Mouse (Mus musculus) macrophage (primary cell): ENCODE data around the gene Zbtb26. TPM values are rescaled to one million over a fixed set of nuclear protein-coding genes. Genes with fewer than 3 reads are reported as not detected.

Experiments
- H3K27ac ChIP-seq: fragments of 350-480 bp; formaldehyde crosslinking; 2 replicates; pipeline ENCODE4 v1.9.0; 2021
- H3K36me3 ChIP-seq: fragments of 350-480 bp; formaldehyde crosslinking; 2 replicates; pipeline ENCODE4 v1.9.0; 2021; ENCODE audit errors: inconsistent target
- H3K4me3 ChIP-seq: fragments of 350-480 bp; formaldehyde crosslinking; 2 replicates; pipeline ENCODE4 v1.9.0; 2021; ENCODE audit errors: inconsistent target
- H3K79me2 ChIP-seq: fragments of 350-480 bp; formaldehyde crosslinking; 2 replicates; pipeline ENCODE4 v1.9.0; 2021; ENCODE audit errors: inconsistent target
- WGBS: methylation state at CpG from one replicate; pipeline ENCODE4 v1.1.7; 2026; ENCODE audit warnings: inconsistent platforms; ENCODE audit not compliant: missing documents; 5-methylcytosine and 5-hydroxymethylcytosine counted together
- polyA plus RNA-seq: library from polyadenylated mRNA; stranded (reverse); fragments of 250-400 nt; gene quantifications from 3 replicates; pipeline ENCODE4 v1.2.4, GENCODE M21; 2018; ENCODE audit warnings: inconsistent platforms
- total RNA-seq, 78 experiments: library from RNA; depleted of rRNA; stranded (reverse); fragments of 250-400 nt; gene quantifications; 1 replicate in 9 of 78; 2 replicates in 24 of 78; 3 replicates in 43 of 78; 4 replicates in 2 of 78; pipeline ENCODE4 v1.2.4; 2018; ENCODE audit warnings: inconsistent platforms in 56 of 78

Gene Zbtb26
- 10 to 100 TPM in 24 of 26 experiments, 1 to 10 TPM in 2; 8.2 to 52.7 (median 28.9) TPM for total RNA-seq (2018; cell fraction: chromatin; rRNA removed)
- 1 to 10 TPM; 1.0 to 4.8 (median 2.5) TPM for total RNA-seq (2018; cell fraction: cytosol; rRNA removed)
- total RNA-seq (2018; cell fraction: nucleus; rRNA removed): 10 to 100 TPM in 23 of 26 experiments, 1 to 10 TPM in 3; 6.7 to 61.7 (median 27.2) TPM
- polyA plus RNA-seq: 1.8 to 3.8 TPM (median 2.1 TPM) in 3 replicates

- WGBS: under 1% methylated on average over 47 of the region's 51 CpGs
Measured at GRCm38 (mm10) chr2:37442611-37443591, at the start of gene Zbtb26, which contains the start of the genes Zbtb6 and Rabgap1. Gene Zbtb26, minus strand, starts transcription at chr2:37443135. Gene Zbtb6, minus strand, starts transcription at chr2:37443171. Gene Rabgap1, plus strand, starts transcription at chr2:37443279.

DNA sequence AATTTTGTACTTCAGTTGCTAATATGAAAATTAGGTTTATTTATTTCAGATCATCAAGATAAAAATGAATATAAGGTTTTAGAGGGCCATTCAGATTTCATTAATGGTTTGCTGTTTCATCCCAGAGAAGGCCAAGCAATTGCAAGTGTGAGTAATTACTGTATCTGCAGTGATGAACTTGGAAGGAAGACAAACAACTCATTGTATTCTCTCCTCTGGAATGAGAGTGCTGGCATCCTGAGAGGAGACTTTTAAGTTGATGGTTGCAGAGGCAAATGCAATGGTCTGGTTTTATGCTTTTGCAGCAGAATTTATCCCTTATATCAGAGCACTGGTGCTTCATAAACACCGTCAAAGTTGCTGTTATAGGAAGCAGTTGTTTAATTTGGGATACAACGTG, 46.0 kb upstream of the Zbtb26 start:
- WGBS: 100% methylated on average over 2 of the region's 2 CpGs
- no peak overlapping the region for H3K4me3 ChIP-seq
- no peak overlapping the region for H3K27ac ChIP-seq
- H3K79me2 ChIP-seq: no peaks in the 10 kb centered on the region
- H3K36me3 ChIP-seq: peaks cover 48% of the 10 kb centered on the region

More at GRCm38 (mm10) chr2:37442611-37443591, at the start of gene Zbtb26, which contains the start of the genes Zbtb6 and Rabgap1:
- H3K79me2 ChIP-seq: peaks cover 84% of the 10 kb centered on the region
- peak within 1 kb of the TSS; percentile 60 for H3K27ac ChIP-seq
- H3K36me3 ChIP-seq: no peaks in the 10 kb centered on the region
- H3K4me3 ChIP-seq: peak within 1 kb of the TSS; percentile 96

DNA sequence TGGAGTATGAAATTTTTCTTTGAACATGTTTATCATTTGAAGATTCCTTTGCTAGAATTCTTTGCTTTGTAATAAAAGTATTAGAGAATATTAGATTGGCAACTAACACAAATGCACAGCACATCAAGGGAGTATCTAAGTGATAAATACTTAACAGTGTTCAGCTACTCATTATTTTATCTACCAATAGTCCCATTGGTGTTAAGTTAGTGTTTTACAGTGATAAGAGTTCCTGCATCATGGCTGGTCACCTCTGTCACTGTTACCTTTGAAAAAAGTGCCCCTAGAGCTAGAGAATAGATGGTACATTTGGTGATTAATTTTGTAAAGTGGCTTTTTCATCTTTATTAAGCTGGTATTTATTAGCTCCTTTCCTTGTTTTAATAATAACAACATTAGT, 43.5 kb upstream of the Zbtb26 start:
- no peak overlapping the region for H3K4me3 ChIP-seq
- H3K27ac ChIP-seq: no peak overlapping the region
- H3K79me2 ChIP-seq: no peaks in the 10 kb centered on the region
- H3K36me3 ChIP-seq: peaks cover 34% of the 10 kb centered on the region

GRCm38 (mm10) chr2:37485370-37485769, 42.4 kb upstream of the Zbtb26 start:
- Histone ChIP-seq H3K79me2 (no peaks in the 10 kb centered on the region), H3K27ac (no peak overlapping the region), H3K4me3 (no peak overlapping the region), H3K36me3 (peaks cover 23% of the 10 kb centered on the region)
- WGBS: 92% methylated on average over 1 of the region's 1 CpGs

DNA sequence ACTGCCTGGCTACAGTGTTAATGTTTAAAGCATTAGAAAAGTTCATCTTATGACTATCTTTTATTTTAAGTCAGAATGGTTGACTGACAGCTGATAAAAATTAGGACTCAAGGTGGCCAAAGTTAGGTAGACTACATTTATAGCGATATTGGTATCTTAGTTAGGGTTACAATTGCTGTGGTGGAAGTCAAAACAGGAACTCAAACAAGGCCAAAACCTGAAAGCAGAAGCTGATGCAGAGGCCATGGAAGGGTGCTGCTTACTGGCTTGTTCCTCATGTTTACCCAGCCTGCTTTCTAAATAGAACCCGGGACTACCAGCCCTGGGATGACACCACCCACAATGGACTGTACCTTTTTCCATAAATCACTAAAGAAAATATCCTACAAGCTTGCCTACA, 41.2 kb upstream of the Zbtb26 start:
- WGBS: 69% methylated on average over 2 of the region's 2 CpGs
- H3K36me3 ChIP-seq: peaks cover 22% of the 10 kb centered on the region
- no peaks in the 10 kb centered on the region for H3K79me2 ChIP-seq

DNA sequence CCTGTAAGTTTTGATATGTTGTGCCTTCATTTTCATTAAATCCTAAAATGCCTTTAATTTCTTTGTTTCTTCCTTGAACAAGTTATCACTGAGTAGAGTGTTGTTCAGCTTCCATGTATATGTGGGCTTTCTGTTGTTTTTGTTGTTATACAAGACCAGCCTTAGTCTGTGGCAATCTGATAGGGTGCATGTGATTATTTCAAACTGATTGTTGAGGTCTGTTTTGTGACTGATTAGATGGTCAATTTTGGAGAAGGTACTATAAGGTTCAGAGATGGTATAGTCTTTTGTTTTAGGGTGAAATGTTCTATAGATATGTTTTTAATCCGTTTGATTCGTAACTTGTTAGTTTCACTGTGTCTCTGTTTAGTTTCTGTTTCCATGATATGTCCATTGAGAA, 37.1 kb upstream of the Zbtb26 start:
- Histone ChIP-seq H3K79me2 (no peaks in the 10 kb centered on the region), H3K4me3 (no peak overlapping the region), H3K36me3 (peaks cover 40% of the 10 kb centered on the region), H3K27ac (no peak overlapping the region)
- 91% methylated on average over 2 of the region's 2 CpGs for WGBS

More for the DNA sequence above, 41.2 kb upstream of the Zbtb26 start:
- Histone ChIP-seq H3K27ac (no peak overlapping the region), H3K4me3 (no peak overlapping the region)

DNA sequence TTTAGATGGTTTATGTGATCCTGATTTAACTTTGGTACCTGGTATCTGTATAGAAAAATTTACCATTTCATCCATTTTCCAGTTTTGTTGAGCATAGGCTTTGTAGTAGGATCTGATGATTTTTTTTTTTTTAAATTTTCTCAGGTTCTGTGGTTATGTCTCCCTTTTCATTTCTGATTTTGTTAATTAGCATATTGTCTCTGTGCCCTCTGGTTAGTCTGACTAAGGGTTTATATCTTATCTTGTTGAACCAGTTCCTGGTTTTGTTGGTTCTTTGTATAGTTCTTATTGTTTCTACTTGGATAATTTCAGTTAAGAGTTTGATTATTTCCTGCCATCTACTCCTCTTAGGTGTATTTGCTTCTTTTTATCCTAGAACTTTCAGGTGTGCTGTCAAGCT, 36.6 kb upstream of the Zbtb26 start:
- Histone ChIP-seq H3K79me2 (no peaks in the 10 kb centered on the region), H3K27ac (no peak overlapping the region), H3K36me3 (peaks cover 43% of the 10 kb centered on the region), H3K4me3 (no peak overlapping the region)

- H3K36me3 ChIP-seq: peaks cover 13% of the 10 kb centered on the region
- 90% methylated on average over 4 of the region's 4 CpGs for WGBS
- no peak overlapping the region for H3K27ac ChIP-seq
- no peak overlapping the region for H3K4me3 ChIP-seq
- H3K79me2 ChIP-seq: peaks cover 68% of the 10 kb centered on the region
Measured at GRCm38 (mm10) chr2:37466266-37466665, 23.3 kb upstream of the Zbtb26 start.

DNA sequence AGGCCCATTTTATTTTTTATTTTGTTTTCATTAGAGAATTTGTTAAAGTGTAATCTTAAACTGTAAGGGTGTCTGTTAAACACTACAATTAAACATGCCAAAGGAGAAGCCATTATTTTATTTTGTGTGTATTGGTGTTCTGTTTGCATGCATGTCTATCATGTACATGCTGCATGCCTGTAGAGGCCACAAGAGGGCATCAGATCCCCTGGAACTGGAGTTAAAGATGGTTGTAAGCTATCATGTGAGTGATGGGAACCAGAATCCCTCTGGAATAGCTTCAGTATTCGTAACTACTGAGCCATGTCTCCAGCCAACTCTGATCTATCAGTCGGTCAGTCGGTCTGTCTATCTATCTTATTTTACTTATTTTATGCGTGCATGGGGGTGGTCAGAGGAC, 17.8 kb upstream of the Zbtb26 start:
- Histone ChIP-seq H3K4me3 (no peak overlapping the region), H3K27ac (no peak overlapping the region), H3K36me3 (no peaks in the 10 kb centered on the region), H3K79me2 (peaks cover 99% of the 10 kb centered on the region)
- WGBS: 84% methylated on average over 4 of the region's 4 CpGs

DNA sequence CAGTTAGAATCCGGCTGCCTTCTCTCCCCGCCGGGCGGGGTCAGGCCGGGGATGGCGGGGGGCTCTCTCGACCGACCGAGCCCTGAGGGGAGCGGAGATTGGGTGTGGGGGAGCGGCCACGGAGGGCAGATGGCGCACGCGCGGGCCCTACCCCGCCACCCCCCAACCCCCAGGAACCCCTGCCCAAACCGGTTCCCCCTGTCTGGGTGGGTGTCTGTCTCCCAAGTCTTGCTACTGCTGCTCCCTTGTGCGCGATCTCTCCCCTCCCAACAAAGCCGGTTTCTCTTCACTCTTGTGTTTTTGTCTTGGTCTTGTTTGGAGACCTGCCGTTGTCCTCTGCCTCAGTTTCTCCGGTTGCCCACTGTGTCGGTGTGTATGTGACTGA, 9.4 kb upstream of the Zbtb26 start:
- H3K27ac ChIP-seq: peak overlapping the region; percentile 24; the same call in 1 of the 2 replicates
- WGBS: 0% methylated on average over 16 of the region's 24 CpGs
- peaks cover 89% of the 10 kb centered on the region for H3K79me2 ChIP-seq
- H3K36me3 ChIP-seq: no peaks in the 10 kb centered on the region
- H3K4me3 ChIP-seq: peak overlapping the region; percentile 82

GRCm38 (mm10) chr2:37451667-37452375, 8.9 kb upstream of the Zbtb26 start:
- WGBS: 9% methylated on average over 36 of the region's 44 CpGs
- Histone ChIP-seq H3K4me3 (peak overlapping the region; percentile 82), H3K27ac (no peak overlapping the region; the same call in 1 of the 2 replicates), H3K79me2 (peaks cover 89% of the 10 kb centered on the region), H3K36me3 (no peaks in the 10 kb centered on the region)

- H3K4me3 ChIP-seq: peak overlapping the region; percentile 86
- peaks cover 11% of the 10 kb centered on the region; the same call in 1 of the 2 replicates for H3K36me3 ChIP-seq
- 55% methylated on average over 7 of the region's 7 CpGs for WGBS
- peaks cover 51% of the 10 kb centered on the region for H3K79me2 ChIP-seq
- H3K27ac ChIP-seq: peak overlapping the region; percentile 82
Measured at GRCm38 (mm10) chr2:37431609-37432008, 11.3 kb downstream of the Zbtb26 start.

- WGBS: under 1% methylated on average over 36 of the region's 38 CpGs
- peak overlapping the region; percentile 86 for H3K4me3 ChIP-seq
- H3K27ac ChIP-seq: peak overlapping the region; percentile 82
- peaks cover 11% of the 10 kb centered on the region; the same call in 1 of the 2 replicates for H3K36me3 ChIP-seq
- peaks cover 56% of the 10 kb centered on the region for H3K79me2 ChIP-seq
Measured at GRCm38 (mm10) chr2:37430593-37431464, 12.1 kb downstream of the Zbtb26 start.

- Histone ChIP-seq H3K36me3 (peaks cover 8% of the 10 kb centered on the region; the same call in 1 of the 2 replicates), H3K27ac (no peak overlapping the region), H3K4me3 (no peak overlapping the region), H3K79me2 (peaks cover 67% of the 10 kb centered on the region)
- 40% methylated on average over 3 of the region's 3 CpGs for WGBS
Measured at GRCm38 (mm10) chr2:37423671-37424070, 19.3 kb downstream of the Zbtb26 start.
